Mouse (Mus musculus) forebrain, embryonic 11.5 days (tissue): ENCODE data around the gene Nhp2. TPM values are rescaled to one million over a fixed set of nuclear protein-coding genes. Genes with fewer than 3 reads are reported as not detected.

Experiments
- ATAC-seq: fragments of 200-750 bp; cut with Nextera tagmentation; replicated peaks from 2 replicates; pipeline ENCODE4 v1.8.0; 2017; ENCODE audit warnings: moderate TSS enrichment; ENCODE audit not compliant: low FRiP score
- DNase-seq: peaks from one replicate; pipeline ENCODE4 v3.0.0-alpha.2; 2017; ENCODE audit warnings: low spot score
- H3K27ac ChIP-seq: fragments of 300-500 bp; sonication (generic); 2 replicates; pipeline ENCODE4 v1.5.1; 2014; ENCODE audit warnings: low read depth, low read length
- H3K27me3 ChIP-seq: fragments of 300-500 bp; sonication (generic); 2 replicates; pipeline ENCODE4 v1.6.1; 2014; ENCODE audit warnings: mild to moderate bottlenecking, low read length, mixed read lengths; ENCODE audit not compliant: control insufficient read depth, insufficient read depth
- H3K36me3 ChIP-seq: fragments of 300-500 bp; sonication (generic); 2 replicates; pipeline ENCODE4 v1.6.1; 2014; ENCODE audit warnings: mild to moderate bottlenecking, low read length, moderate library complexity, mixed read lengths; ENCODE audit not compliant: control insufficient read depth, insufficient read depth
- H3K4me1 ChIP-seq: fragments of 300-500 bp; sonication (generic); replicated peaks from 2 replicates; pipeline ENCODE4 v1.6.1; 2014; ENCODE audit warnings: low read length, mixed read lengths; ENCODE audit not compliant: control insufficient read depth, insufficient read depth
- H3K4me2 ChIP-seq: fragments of 300-500 bp; sonication (generic); 2 replicates; pipeline ENCODE4 v1.6.1; 2014; ENCODE audit warnings: low read depth, mild to moderate bottlenecking, low read length, moderate library complexity, mixed read lengths; ENCODE audit not compliant: severe bottlenecking
- H3K4me3 ChIP-seq: fragments of 300-500 bp; sonication (generic); 2 replicates; pipeline ENCODE4 v1.5.1; 2014; ENCODE audit warnings: low read depth, low read length
- H3K9ac ChIP-seq: fragments of 300-500 bp; sonication (generic); 2 replicates; pipeline ENCODE4 v1.6.1; 2014; ENCODE audit warnings: low read length
- H3K9me3 ChIP-seq: fragments of 300-500 bp; sonication (generic); 2 replicates; pipeline ENCODE4 v1.6.1; 2016; ENCODE audit warnings: low read length, mixed read lengths; ENCODE audit not compliant: control insufficient read depth
- WGBS: fragments of 180-500 bp; shearing (Covaris S2); extraction: QIAGEN DNeasy Blood & Tissue Kit; methylation state at CpG from one replicate; pipeline ENCODE4 v1.1.7; 2014; 5-methylcytosine and 5-hydroxymethylcytosine counted together
- polyA plus RNA-seq: library from polyadenylated mRNA; unstranded; fragments of >200 nt; fragmentation: Nextera tagmentation; extraction: Ambion mirVana; gene quantifications from 2 replicates; pipeline ENCODE4 v1.2.1, GENCODE M21; 2014

Gene Nhp2
- polyA plus RNA-seq, 1 experiment from 2014 or later = 154 TPM

DNA sequence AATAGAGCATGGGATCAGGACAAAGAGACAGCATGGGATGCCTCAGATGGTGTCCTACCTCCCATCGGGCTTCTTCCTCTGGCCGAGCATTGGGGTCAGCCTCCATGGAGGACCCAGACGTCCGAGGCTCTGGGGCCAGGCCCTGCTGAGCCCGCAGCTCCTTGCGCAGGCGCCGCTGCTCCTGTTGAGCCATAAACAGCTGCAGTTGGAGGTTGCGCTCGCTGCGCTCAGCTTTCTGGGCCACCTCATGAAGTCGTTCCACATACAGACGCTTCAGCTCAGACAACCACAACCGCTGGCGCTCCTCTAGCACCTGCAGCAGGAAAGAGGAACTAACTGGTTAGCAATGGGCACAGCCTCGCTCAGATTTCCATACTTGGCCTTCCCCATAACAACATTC is 24.7 kb downstream of the Nhp2 start:
- peaks cover 2% of the 10 kb centered on the region; the same call in 1 of the 2 replicates for H3K36me3 ChIP-seq
- no peak for DNase-seq
- no peak overlapping the region for H3K9ac ChIP-seq
- H3K4me3 ChIP-seq = no peak overlapping the region
- H3K4me1 ChIP-seq = peaks cover 7% of the 10 kb centered on the region; the same call in 1 of the 2 replicates
- ATAC-seq = no peak
- H3K27me3 ChIP-seq = no peaks in the 10 kb centered on the region; the same call in 1 of the 2 replicates
- H3K27ac ChIP-seq = no peak overlapping the region
- H3K4me2 ChIP-seq = no peak overlapping the region
- no peaks in the 10 kb centered on the region for H3K9me3 ChIP-seq
- WGBS = 76% methylated on average over 16 of the region's 16 CpGs

DNA sequence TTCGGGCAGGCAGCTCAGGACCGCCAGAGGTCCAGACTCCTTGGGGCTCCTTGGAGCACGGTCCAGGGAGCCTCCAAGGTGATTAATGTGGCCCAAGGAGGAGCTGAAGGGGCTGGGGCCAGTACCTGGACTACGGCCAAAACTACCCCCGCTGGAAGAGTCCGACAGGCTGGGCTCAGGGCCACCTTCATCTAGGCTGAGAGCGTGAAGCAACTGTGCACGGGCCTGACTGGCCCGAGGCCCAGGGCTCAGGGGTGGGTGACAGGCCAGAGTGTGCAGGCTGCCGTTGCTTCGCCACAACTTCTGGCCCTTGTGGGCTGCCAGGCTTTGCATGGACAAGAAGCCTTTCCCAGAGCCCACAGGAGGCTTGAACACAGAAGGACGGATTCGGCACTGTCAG is 25.8 kb downstream of the Nhp2 start:
- Histone ChIP-seq H3K36me3 (peaks cover 2% of the 10 kb centered on the region; the same call in 1 of the 2 replicates), H3K9me3 (no peaks in the 10 kb centered on the region), H3K9ac (no peak overlapping the region), H3K4me3 (no peak overlapping the region), H3K27me3 (peaks cover 7% of the 10 kb centered on the region; the same call in 1 of the 2 replicates), H3K27ac (no peak overlapping the region), H3K4me2 (no peak overlapping the region), H3K4me1 (peaks cover 16% of the 10 kb centered on the region; the same call in 1 of the 2 replicates)
- 92% methylated on average over 13 of the region's 13 CpGs for WGBS
- no peak for DNase-seq
- ATAC-seq = no peak

GRCm38 (mm10) chr11:51646245-51646644 is 26.7 kb downstream of the Nhp2 start:
- Histone ChIP-seq H3K27me3 (peaks cover 7% of the 10 kb centered on the region; the same call in 1 of the 2 replicates), H3K4me3 (no peak overlapping the region), H3K4me1 (peaks cover 22% of the 10 kb centered on the region; the same call in 1 of the 2 replicates), H3K4me2 (no peak overlapping the region), H3K9me3 (no peaks in the 10 kb centered on the region), H3K27ac (no peak overlapping the region), H3K9ac (no peak overlapping the region), H3K36me3 (peaks cover 2% of the 10 kb centered on the region; the same call in 1 of the 2 replicates)
- 82% methylated on average over 7 of the region's 7 CpGs for WGBS
- DNase-seq = no peak
- no peak for ATAC-seq

GRCm38 (mm10) chr11:51646751-51647667 is 27.5 kb downstream of the Nhp2 start:
- no peak overlapping the region for H3K4me2 ChIP-seq
- 87% methylated on average over 15 of the region's 15 CpGs for WGBS
- H3K9me3 ChIP-seq = no peaks in the 10 kb centered on the region
- H3K9ac ChIP-seq = no peak overlapping the region
- H3K27ac ChIP-seq = no peak overlapping the region
- ATAC-seq (no peak), DNase-seq (peak; percentile 46)
- peaks cover 22% of the 10 kb centered on the region; the same call in 1 of the 2 replicates for H3K4me1 ChIP-seq
- H3K27me3 ChIP-seq = peaks cover 7% of the 10 kb centered on the region; the same call in 1 of the 2 replicates
- no peak overlapping the region for H3K4me3 ChIP-seq
- peaks cover 2% of the 10 kb centered on the region; the same call in 1 of the 2 replicates for H3K36me3 ChIP-seq

DNA sequence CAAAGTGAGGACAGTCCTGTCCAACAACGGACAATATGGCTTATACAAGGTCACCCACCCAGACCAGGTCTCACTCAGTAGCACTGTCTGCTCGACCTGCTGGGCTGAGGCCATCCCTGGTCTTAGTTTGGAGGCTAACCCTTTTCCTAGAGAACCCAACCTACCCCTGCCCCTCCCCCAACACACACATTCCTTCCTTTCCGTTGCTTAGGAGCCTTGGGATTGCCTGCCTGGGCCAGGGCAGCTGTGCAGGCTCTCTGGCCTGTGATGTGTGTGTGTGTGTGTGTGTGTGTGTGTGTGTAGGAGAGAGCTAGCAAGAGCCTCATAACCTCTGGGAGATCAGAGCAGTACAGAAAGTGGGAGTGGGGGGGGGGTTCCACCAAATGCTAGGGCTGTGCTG is 29.0 kb downstream of the Nhp2 start:
- H3K36me3 ChIP-seq = peaks cover 2% of the 10 kb centered on the region; the same call in 1 of the 2 replicates
- no peaks in the 10 kb centered on the region for H3K9me3 ChIP-seq
- peak; percentile 76 for DNase-seq
- ATAC-seq = peak; percentile 37
- peak overlapping the region; percentile 1; the same call in 1 of the 2 replicates for H3K4me2 ChIP-seq
- H3K9ac ChIP-seq = 0 out of 2 replicates have a peak overlapping the region, but pooled peaks have one; percentile 2
- WGBS = 27% methylated on average over 3 of the region's 3 CpGs
- H3K27ac ChIP-seq = no peak overlapping the region; the same call in 1 of the 2 replicates
- H3K4me1 ChIP-seq = peaks cover 22% of the 10 kb centered on the region; the same call in 1 of the 2 replicates
- peak overlapping the region; percentile 10; the same call in 1 of the 2 replicates for H3K4me3 ChIP-seq
- peaks cover 7% of the 10 kb centered on the region; the same call in 1 of the 2 replicates for H3K27me3 ChIP-seq

DNA sequence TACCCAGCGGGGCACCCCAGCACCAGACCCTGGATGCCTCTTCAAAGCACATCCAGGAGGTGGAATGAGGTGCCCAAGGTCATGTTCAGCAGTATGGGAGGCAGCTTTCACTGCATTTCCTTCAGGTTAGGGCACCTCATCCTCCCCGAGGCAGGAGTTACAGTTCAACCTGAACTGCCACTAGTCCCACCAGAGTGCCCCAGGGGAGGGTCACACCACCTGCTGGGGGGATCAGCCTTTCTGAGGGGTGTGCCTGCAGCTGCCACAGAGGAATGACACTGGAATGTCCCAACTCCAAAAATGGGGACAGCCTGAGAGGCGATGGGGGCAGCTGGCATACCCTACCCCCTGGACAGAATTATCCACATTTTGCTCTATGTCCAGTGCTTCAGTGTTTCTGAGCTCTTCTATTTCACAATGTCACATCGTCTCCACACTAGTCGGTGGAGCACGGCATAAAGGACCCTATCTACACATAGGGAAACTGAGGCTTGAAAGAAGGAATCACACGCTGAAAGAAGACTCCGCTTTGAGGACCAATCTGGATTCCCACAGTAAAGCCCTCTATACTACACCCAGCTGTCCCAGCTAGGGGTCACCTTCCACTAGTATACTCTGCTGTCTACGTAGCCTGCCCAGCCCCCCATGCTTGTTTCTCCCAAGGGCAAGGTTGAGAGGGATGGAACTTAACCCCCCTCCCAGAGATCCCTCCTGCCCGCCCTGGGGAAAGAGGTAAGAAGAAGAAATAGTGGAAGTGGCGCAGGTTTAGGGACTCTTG is 29.8 kb downstream of the Nhp2 start:
- ATAC-seq (0 out of 2 replicates have a peak, but pooled peaks have one; percentile 11), DNase-seq (peak; percentile 55)
- H3K9me3 ChIP-seq = no peaks in the 10 kb centered on the region
- H3K4me3 ChIP-seq = peak overlapping the region; percentile 53
- peaks cover 22% of the 10 kb centered on the region; the same call in 1 of the 2 replicates for H3K4me1 ChIP-seq
- peak overlapping the region; percentile 94 for H3K4me2 ChIP-seq
- no peak overlapping the region; the same call in 1 of the 2 replicates for H3K27ac ChIP-seq
- 25% methylated on average over 11 of the region's 11 CpGs for WGBS
- peaks cover 2% of the 10 kb centered on the region; the same call in 1 of the 2 replicates for H3K36me3 ChIP-seq
- H3K9ac ChIP-seq = peak overlapping the region; percentile 69
- peaks cover 7% of the 10 kb centered on the region; the same call in 1 of the 2 replicates for H3K27me3 ChIP-seq

DNA sequence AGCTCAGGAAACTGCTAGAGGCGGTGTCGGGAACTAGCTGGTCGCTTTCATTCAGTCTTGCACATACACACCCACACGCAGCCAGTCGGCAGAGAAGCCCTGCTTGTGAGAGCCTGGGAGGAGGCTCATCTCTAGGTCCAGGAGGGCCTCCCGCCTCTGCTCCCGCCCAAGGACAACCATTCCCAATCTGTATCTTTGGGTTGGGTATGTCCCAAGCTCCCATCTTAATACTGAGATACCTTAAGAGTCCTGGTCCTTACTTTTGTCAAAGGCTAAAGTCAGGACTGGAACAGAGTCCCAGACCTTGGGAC is 30.3 kb downstream of the Nhp2 start:
- DNase-seq (peak; percentile 57), ATAC-seq (no peak)
- Histone ChIP-seq H3K4me2 (peak overlapping the region; percentile 94), H3K4me3 (peak overlapping the region; percentile 53), H3K27me3 (peaks cover 7% of the 10 kb centered on the region; the same call in 1 of the 2 replicates), H3K9me3 (no peaks in the 10 kb centered on the region), H3K4me1 (peaks cover 22% of the 10 kb centered on the region; the same call in 1 of the 2 replicates), H3K9ac (peak overlapping the region; percentile 69), H3K27ac (no peak overlapping the region), H3K36me3 (peaks cover 2% of the 10 kb centered on the region; the same call in 1 of the 2 replicates)
- 5% methylated on average over 7 of the region's 7 CpGs for WGBS

DNA sequence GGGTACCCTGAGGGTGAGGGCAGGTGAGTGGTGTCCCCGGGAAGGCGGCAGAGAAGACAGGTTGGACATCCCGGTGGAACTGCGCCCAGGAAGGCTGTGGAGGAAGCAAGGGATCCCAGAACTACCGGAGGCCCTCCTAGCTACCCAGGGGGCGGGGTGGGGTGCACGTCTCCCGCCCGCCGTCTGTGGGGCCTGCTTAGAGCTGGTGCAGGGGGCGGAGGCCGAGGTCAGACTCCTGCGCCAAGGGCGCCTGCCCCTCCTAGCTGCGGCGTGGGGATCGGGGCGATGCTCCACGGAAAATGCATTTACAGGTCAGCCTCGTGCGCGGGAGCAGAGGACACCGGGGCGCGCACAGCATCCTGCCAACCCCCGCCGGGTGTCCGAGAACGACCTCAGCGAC is 30.7 kb downstream of the Nhp2 start:
- Histone ChIP-seq H3K9me3 (no peaks in the 10 kb centered on the region), H3K27ac (no peak overlapping the region), H3K4me3 (peak overlapping the region; percentile 53), H3K4me2 (peak overlapping the region; percentile 94), H3K4me1 (peaks cover 22% of the 10 kb centered on the region; the same call in 1 of the 2 replicates), H3K9ac (peak overlapping the region; percentile 69), H3K36me3 (peaks cover 2% of the 10 kb centered on the region; the same call in 1 of the 2 replicates), H3K27me3 (peaks cover 7% of the 10 kb centered on the region; the same call in 1 of the 2 replicates)
- WGBS = under 1% methylated on average over 25 of the region's 30 CpGs
- ATAC-seq = peak; percentile 13; the same call in 1 of the 2 replicates
- DNase-seq = no peak
